Mouse (Mus musculus): ENCODE measurements around the gene Myh7. TPM values are rescaled to one million over a fixed set of nuclear protein-coding genes. Genes with fewer than 3 reads are reported as not detected.
"Not testable (repeated sequence)": the region's sequence is repeated elsewhere in the genome, so short reads cannot be mapped to it uniquely, and the experiment has no call there.

The Myh7 gene
- polyA plus RNA-seq, 1 experiment = 6.9 TPM

DNA sequence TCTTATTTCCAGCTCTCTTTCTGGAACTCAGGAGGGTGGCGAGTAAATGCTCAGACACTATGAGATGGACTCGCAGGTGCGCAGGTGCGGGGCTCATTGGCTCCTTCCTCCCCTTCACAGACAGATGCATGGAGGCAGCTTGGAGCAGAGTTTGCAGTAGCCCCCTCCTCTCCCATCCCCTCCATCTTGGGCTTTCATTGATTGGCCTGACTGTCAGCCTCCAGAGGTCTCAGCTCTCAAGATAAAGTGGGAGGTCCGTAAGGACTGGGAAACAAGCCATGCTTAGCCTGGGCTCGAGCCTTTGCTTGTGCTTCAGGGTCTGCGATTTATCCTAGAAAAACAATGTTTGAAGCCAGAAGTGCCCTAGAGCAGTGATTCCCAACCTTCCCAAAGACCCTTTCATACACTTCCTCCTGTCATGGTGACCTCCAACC, 8.3 kb upstream of the Myh7 start:
- DNase-seq = no peak
- Histone ChIP-seq H3K27ac (ENCODE audit: insufficient read depth, low read length) (no peak overlapping the region), H3K4me3 (replicated peaks; ENCODE audit: insufficient read depth, low read depth, low read length) (no peak overlapping the region), H3K4me1 (ENCODE audit: control insufficient read depth, insufficient read depth, low read length) (peaks cover 9% of the 10 kb centered on the region; the same call in 1 of the 2 replicates), H3K27me3 (ENCODE audit: control insufficient read depth, insufficient read depth, low read length) (no peaks in the 10 kb centered on the region)
- 78% methylated on average over 7 of the region's 7 CpGs for WGBS
- TF ChIP-seq CTCF (IDR thresholded peaks at IDR 0.05; ENCODE audit: borderline replicate concordance, insufficient read depth, low read depth, low read length) (no peak), POLR2A (IDR thresholded peaks at IDR 0.05; ENCODE audit: borderline replicate concordance, insufficient read depth, low read length) (no peak)

DNA sequence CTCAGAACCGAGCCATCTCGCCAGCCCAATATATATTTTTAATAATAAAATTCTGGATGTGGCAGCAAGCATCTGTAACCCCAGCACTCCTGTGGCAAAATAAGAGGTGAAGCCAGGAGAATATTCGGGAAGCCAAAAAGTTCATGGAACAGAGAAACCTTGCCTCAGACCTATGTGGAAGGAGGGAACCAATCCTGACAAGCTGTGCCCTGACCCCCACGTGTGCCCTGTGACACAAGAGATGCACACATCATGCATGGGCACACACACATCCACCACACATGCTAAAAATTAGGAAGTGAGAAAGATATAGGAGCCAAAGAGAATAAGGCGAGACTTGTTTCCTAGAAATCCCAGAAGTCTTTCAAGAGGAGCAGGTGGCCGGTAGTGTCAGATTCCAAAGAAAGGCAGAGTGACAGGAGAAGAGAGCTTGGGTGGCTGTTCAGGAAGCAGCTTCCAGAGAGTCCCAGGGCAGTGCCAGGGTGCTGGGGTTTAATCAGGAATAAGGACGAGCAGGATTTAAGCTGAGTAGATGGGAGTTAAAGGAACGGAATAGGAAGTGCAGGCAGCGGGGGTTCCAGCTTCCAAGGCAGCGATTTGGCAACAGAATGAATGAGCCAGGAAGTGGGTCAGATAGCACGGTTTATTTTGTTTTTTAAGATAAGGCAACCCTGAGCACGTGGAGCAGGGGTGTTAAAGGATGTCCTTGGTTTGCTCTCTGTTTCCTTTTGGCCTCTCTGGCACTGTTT, 7.7 kb upstream of the Myh7 start:
- DNase-seq = no peak
- H3K4me3 ChIP-seq (replicated peaks; ENCODE audit: insufficient read depth, low read depth, low read length) = no peak overlapping the region
- no peak for TF ChIP-seq POLR2A (IDR thresholded peaks at IDR 0.05; ENCODE audit: borderline replicate concordance, insufficient read depth, low read length)
- no peak for TF ChIP-seq CTCF (IDR thresholded peaks at IDR 0.05; ENCODE audit: borderline replicate concordance, insufficient read depth, low read depth, low read length)
- WGBS = 38% methylated on average over 12 of the region's 12 CpGs
- H3K4me1 ChIP-seq (ENCODE audit: control insufficient read depth, insufficient read depth, low read length) = peaks cover 9% of the 10 kb centered on the region; the same call in 1 of the 2 replicates
- H3K27ac ChIP-seq (ENCODE audit: insufficient read depth, low read length) = no peak overlapping the region
- H3K27me3 ChIP-seq (ENCODE audit: control insufficient read depth, insufficient read depth, low read length) = no peaks in the 10 kb centered on the region

- H3K4me1 ChIP-seq (ENCODE audit: control insufficient read depth, insufficient read depth, low read length) = peaks cover 9% of the 10 kb centered on the region; the same call in 1 of the 2 replicates
- DNase-seq = no peak
- H3K27ac ChIP-seq (ENCODE audit: insufficient read depth, low read length) = no peak overlapping the region
- WGBS = 95% methylated on average over 2 of the region's 2 CpGs
- H3K27me3 ChIP-seq (ENCODE audit: control insufficient read depth, insufficient read depth, low read length) = no peaks in the 10 kb centered on the region
- TF ChIP-seq POLR2A (IDR thresholded peaks at IDR 0.05; ENCODE audit: borderline replicate concordance, insufficient read depth, low read length) (no peak), CTCF (IDR thresholded peaks at IDR 0.05; ENCODE audit: borderline replicate concordance, insufficient read depth, low read depth, low read length) (no peak; the same call in 1 of the 2 replicates)
- H3K4me3 ChIP-seq (replicated peaks; ENCODE audit: insufficient read depth, low read depth, low read length) = no peak overlapping the region
These were observed 7.0 kb upstream of the Myh7 start for GRCm38 (mm10) chr14:55001446-55001845.

GRCm38 (mm10) chr14:55000814-55001213, 6.4 kb upstream of the Myh7 start:
- TF ChIP-seq CTCF (IDR thresholded peaks at IDR 0.05; ENCODE audit: borderline replicate concordance, insufficient read depth, low read depth, low read length) = no peak
- TF ChIP-seq POLR2A (IDR thresholded peaks at IDR 0.05; ENCODE audit: borderline replicate concordance, insufficient read depth, low read length) = no peak
- no peak for DNase-seq
- peaks cover 9% of the 10 kb centered on the region; the same call in 1 of the 2 replicates for H3K4me1 ChIP-seq (ENCODE audit: control insufficient read depth, insufficient read depth, low read length)
- no peaks in the 10 kb centered on the region for H3K27me3 ChIP-seq (ENCODE audit: control insufficient read depth, insufficient read depth, low read length)
- H3K27ac ChIP-seq (ENCODE audit: insufficient read depth, low read length) = no peak overlapping the region
- H3K4me3 ChIP-seq (replicated peaks; ENCODE audit: insufficient read depth, low read depth, low read length) = no peak overlapping the region
- 88% methylated on average over 6 of the region's 6 CpGs for WGBS

DNA sequence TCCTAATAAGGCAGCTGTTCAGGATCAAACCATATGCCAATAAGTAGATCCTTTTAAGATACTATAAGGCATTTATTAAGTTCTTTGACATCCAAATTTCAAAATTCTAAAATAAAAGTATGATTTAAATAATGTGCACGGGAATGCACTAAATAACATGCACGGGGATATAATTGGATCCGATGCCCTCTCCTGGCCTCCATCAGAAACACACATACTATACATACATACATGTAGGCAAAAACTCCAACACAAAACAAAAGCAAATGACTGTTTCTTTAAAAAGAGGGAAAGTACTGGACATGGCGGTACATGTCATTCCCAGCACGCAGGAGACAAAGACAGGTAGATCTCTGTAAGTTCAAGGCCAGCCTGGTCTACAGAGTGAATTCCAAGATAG, 5.4 kb upstream of the Myh7 start:
- H3K27me3 ChIP-seq (ENCODE audit: control insufficient read depth, insufficient read depth, low read length); H3K4me3 ChIP-seq (replicated peaks; ENCODE audit: insufficient read depth, low read depth, low read length); H3K4me1 ChIP-seq (ENCODE audit: control insufficient read depth, insufficient read depth, low read length); DNase-seq; H3K27ac ChIP-seq (ENCODE audit: insufficient read depth, low read length): not testable (repeated sequence)
- 76% methylated on average over 5 of the region's 5 CpGs for WGBS

DNA sequence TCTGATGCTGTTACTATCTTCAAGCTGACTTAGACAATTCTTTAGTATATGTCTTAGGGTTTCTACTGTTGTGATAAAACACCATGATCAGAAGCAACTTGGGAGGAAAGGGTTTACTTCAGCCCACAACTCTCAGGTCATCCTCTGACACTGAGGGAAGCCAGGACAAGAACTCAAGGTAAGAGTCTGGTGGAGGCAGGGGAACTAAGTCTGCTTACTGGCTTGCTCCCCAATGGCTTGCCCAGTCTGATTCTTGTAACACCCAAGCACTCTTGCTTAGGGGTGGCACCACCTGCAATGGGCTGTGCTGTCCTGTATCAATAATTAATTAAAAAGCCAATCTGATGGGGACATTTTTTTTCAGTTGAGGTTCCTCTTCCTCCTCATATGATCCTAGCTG, 4.3 kb upstream of the Myh7 start:
- Histone ChIP-seq H3K4me1 (ENCODE audit: control insufficient read depth, insufficient read depth, low read length) (peaks cover 2% of the 10 kb centered on the region; the same call in 1 of the 2 replicates), H3K4me3 (replicated peaks; ENCODE audit: insufficient read depth, low read depth, low read length) (no peak overlapping the region), H3K27me3 (ENCODE audit: control insufficient read depth, insufficient read depth, low read length) (no peaks in the 10 kb centered on the region), H3K27ac (ENCODE audit: insufficient read depth, low read length) (no peak overlapping the region)
- DNase-seq = no peak
- TF ChIP-seq POLR2A (IDR thresholded peaks at IDR 0.05; ENCODE audit: borderline replicate concordance, insufficient read depth, low read length) (no peak), CTCF (IDR thresholded peaks at IDR 0.05; ENCODE audit: borderline replicate concordance, insufficient read depth, low read depth, low read length) (no peak)

- no peaks in the 10 kb centered on the region for H3K27me3 ChIP-seq (ENCODE audit: control insufficient read depth, insufficient read depth, low read length)
- no peak for DNase-seq
- WGBS = 63% methylated on average over 4 of the region's 4 CpGs
- no peak overlapping the region for H3K4me3 ChIP-seq (replicated peaks; ENCODE audit: insufficient read depth, low read depth, low read length)
- no peak for TF ChIP-seq CTCF (IDR thresholded peaks at IDR 0.05; ENCODE audit: borderline replicate concordance, insufficient read depth, low read depth, low read length)
- no peak for TF ChIP-seq POLR2A (IDR thresholded peaks at IDR 0.05; ENCODE audit: borderline replicate concordance, insufficient read depth, low read length)
- no peak overlapping the region for H3K27ac ChIP-seq (ENCODE audit: insufficient read depth, low read length)
- H3K4me1 ChIP-seq (ENCODE audit: control insufficient read depth, insufficient read depth, low read length) = no peaks in the 10 kb centered on the region
These were observed 2.9 kb upstream of the Myh7 start for GRCm38 (mm10) chr14:54997297-54997696.

- DNase-seq = no peak
- no peak overlapping the region for H3K27ac ChIP-seq (ENCODE audit: insufficient read depth, low read length)
- TF ChIP-seq POLR2A (IDR thresholded peaks at IDR 0.05; ENCODE audit: borderline replicate concordance, insufficient read depth, low read length) = no peak
- no peak for TF ChIP-seq CTCF (IDR thresholded peaks at IDR 0.05; ENCODE audit: borderline replicate concordance, insufficient read depth, low read depth, low read length)
- no peaks in the 10 kb centered on the region for H3K4me1 ChIP-seq (ENCODE audit: control insufficient read depth, insufficient read depth, low read length)
- no peak overlapping the region for H3K4me3 ChIP-seq (replicated peaks; ENCODE audit: insufficient read depth, low read depth, low read length)
- no peaks in the 10 kb centered on the region for H3K27me3 ChIP-seq (ENCODE audit: control insufficient read depth, insufficient read depth, low read length)
- WGBS = 67% methylated on average over 9 of the region's 9 CpGs
These were observed 2.4 kb upstream of the Myh7 start for GRCm38 (mm10) chr14:54996793-54997192.

Data from cerebellum, adult 2 months (tissue).